Mouse (Mus musculus): Measurements from ENCODE around the gene Nipal1. TPM values are rescaled to one million over a fixed set of nuclear protein-coding genes. Genes with fewer than 3 reads are reported as not detected.

The Nipal1 gene
- polyA plus RNA-seq, 1 experiment = 6.2 TPM

DNA sequence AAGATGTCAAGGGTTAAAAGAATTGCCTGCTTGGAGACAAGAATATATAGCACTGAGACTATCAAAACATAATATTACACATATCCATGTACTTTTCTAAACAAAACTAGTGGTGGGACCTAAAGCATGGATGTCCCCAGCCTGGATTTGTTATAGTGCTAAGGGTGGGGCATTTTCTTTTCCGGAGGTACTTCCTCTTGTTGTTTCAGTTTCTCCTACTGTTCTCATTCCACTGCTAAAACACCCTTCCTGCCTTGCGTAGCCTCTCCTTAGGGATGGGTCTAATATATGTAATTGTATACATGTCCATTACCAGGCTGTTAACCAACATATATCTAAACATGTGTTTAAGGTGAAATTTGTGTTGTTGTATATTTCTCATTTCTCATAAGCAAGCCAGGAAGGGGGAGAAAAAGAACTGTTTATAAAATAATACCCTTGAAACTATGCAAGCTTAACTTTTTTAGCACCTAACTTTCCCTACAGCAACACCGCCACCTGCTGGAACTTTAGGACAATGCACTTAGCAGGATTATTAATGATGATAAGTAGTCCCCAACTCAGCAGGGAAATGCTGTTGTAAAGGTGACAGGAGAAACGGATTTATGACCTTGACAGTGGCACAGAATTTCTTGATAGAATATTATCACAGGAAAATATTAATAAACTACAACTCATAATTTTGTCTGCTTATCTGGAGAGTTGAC is 63.1 kb downstream of the Nipal1 start:
- TF ChIP-seq CTCF (IDR thresholded peaks at IDR 0.05; ENCODE audit: borderline replicate concordance, insufficient read depth, low read length) = no peak
- no peak for TF ChIP-seq POLR2A (IDR thresholded peaks at IDR 0.05; ENCODE audit: low read depth, low read length)
- H3K27ac ChIP-seq (ENCODE audit: insufficient read depth, low read length) = no peak overlapping the region
- peaks cover 10% of the 10 kb centered on the region for H3K4me1 ChIP-seq (ENCODE audit: control insufficient read depth, insufficient read depth, low read length)
- H3K4me3 ChIP-seq (ENCODE audit: insufficient read depth, low read length) = no peak overlapping the region

DNA sequence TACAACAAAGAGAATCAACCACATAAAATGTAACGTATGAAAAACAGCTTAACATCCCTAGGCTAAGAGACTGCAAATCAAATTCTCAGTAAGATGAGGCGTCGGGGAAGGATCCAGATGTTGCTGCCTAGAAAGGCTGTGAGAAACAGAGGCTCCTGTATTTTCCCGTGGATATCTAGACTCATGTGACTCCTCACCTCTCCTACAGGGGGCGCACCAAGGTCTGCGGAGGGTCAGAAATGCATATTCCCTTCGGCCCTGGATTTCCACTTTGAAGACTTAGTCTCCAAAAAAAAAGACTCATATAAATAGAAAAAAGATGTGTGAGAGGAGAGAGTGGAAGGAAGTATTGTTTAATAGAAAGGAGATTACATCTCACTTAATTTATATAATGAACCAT is 73.0 kb downstream of the Nipal1 start:
- H3K4me1 ChIP-seq (ENCODE audit: control insufficient read depth, insufficient read depth, low read length) = peaks cover 3% of the 10 kb centered on the region; the same call in 1 of the 2 replicates
- no peak overlapping the region for H3K4me3 ChIP-seq (ENCODE audit: insufficient read depth, low read length)
- H3K27ac ChIP-seq (ENCODE audit: insufficient read depth, low read length) = no peak overlapping the region; the same call in 1 of the 2 replicates
- TF ChIP-seq CTCF (IDR thresholded peaks at IDR 0.05; ENCODE audit: borderline replicate concordance, insufficient read depth, low read length) (peak; percentile 14; the same call in 1 of the 2 replicates), POLR2A (IDR thresholded peaks at IDR 0.05; ENCODE audit: low read depth, low read length) (no peak)

Other genes with a start within 250 kb of the Nipal1 start
- not detected in 2 replicates for gene Corin, start 143.3 kb upstream of the Nipal1 start, polyA plus RNA-seq (2011; ENCODE audit: insufficient read length, low read depth, missing spikeins)
- gene Nfxl1, start 88.1 kb upstream of the Nipal1 start, polyA plus RNA-seq (2011; ENCODE audit: insufficient read length, low read depth, missing spikeins) = 28.5 and 52.7 TPM in 2 replicates
- gene Zar1, start 66.5 kb upstream of the Nipal1 start, polyA plus RNA-seq (2011; ENCODE audit: insufficient read length, low read depth, missing spikeins) = 0.27 TPM in 1 of 2 replicates, not detected in the other
- gene Gm5868, start 60.2 kb upstream of the Nipal1 start, polyA plus RNA-seq (2011; ENCODE audit: insufficient read length, low read depth, missing spikeins) = not detected in 2 replicates
- not detected in 2 replicates for gene Cnga1, start 3.5 kb upstream of the Nipal1 start, polyA plus RNA-seq (2011; ENCODE audit: insufficient read length, low read depth, missing spikeins)
- gene Txk, start 105.0 kb downstream of the Nipal1 start, polyA plus RNA-seq (2011; ENCODE audit: insufficient read length, low read depth, missing spikeins) = 0.12 and 0.16 TPM in 2 replicates
- gene Tec, start 220.7 kb downstream of the Nipal1 start, polyA plus RNA-seq (2011; ENCODE audit: insufficient read length, low read depth, missing spikeins) = 9.4 and 17.0 TPM in 2 replicates